Mouse (Mus musculus): Measurements from ENCODE around the gene Zfp637. TPM values are rescaled to one million over a fixed set of nuclear protein-coding genes. Genes with fewer than 3 reads are reported as not detected.
"Not testable (repeated sequence)": the region's sequence is repeated elsewhere in the genome, so short reads cannot be mapped to it uniquely, and the experiment has no call there.

Zfp637 gene
- polyA plus RNA-seq, 1 experiment from 2014 or later = 81.3 TPM

DNA sequence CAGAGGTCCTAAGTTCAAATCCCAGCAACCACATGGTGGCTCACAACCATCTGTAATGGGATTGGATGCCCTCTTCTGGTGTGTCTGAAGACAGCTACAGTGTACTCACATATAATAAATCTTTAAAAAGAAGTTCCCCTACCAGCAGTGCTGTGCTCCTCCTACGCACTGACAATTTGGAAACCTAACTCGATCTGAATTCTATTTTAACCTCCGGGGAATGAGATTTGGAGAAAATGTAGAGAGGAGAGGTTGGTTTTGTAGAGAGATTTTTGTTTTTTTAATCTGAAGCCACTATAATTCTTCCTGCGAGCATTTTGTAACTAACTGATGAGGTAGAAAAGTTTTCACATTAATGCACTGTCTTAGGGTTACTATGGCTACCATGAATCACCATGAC, 5.7 kb downstream of the Zfp637 start:
- H3K27me3 ChIP-seq (ENCODE audit: control insufficient read depth, insufficient read depth, low read length); H3K9me3 ChIP-seq (ENCODE audit: control insufficient read depth, low read length); H3K27ac ChIP-seq (replicated peaks in 1 of 2; ENCODE audit: control insufficient read depth in 1 of 2, insufficient read depth in 1 of 2, low read depth in 2 of 2, low read length in 2 of 2); H3K9ac ChIP-seq (ENCODE audit: low read length); H3K4me1 ChIP-seq (ENCODE audit: control insufficient read depth in 2 of 2, insufficient read depth in 2 of 2, low read length in 2 of 2); H3K4me3 ChIP-seq (ENCODE audit: control insufficient read depth in 1 of 2, insufficient read depth in 1 of 2, low read depth in 1 of 2, low read length in 2 of 2); H3K4me2 ChIP-seq (ENCODE audit: low read length); ATAC-seq (ENCODE audit: insufficient number of reproducible peaks, insufficient read depth, low FRiP score, low read depth): not testable (repeated sequence)
- 92% methylated on average over 4 of the region's 4 CpGs for WGBS
- peaks cover 61% of the 10 kb centered on the region for H3K36me3 ChIP-seq (ENCODE audit: control insufficient read depth, insufficient read depth, low read length)

DNA sequence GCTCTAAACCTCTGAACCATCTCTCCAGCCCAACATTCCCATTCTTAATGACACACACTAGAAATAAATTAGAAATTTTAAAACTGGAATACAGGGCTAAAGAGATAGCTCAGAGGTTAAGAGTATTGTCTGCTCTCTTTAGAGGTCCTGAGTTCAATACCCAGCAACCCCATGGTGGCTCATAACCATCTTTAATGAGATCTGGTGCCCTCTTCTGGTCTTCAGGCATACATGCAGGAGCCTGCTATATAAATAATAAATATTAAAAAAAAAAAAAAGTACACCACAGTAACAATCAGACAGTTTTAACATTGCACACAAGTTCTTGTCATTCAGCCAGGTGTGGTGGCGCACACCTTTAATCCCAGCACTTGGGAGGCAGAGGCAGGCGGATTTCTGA, 6.8 kb downstream of the Zfp637 start:
- Histone ChIP-seq H3K36me3 (ENCODE audit: control insufficient read depth, insufficient read depth, low read length) (peaks cover 61% of the 10 kb centered on the region), H3K27ac (replicated peaks in 1 of 2; ENCODE audit: control insufficient read depth in 1 of 2, insufficient read depth in 1 of 2, low read depth in 2 of 2, low read length in 2 of 2) (no peak overlapping the region), H3K27me3 (ENCODE audit: control insufficient read depth, insufficient read depth, low read length) (no peaks in the 10 kb centered on the region), H3K4me2 (ENCODE audit: low read length) (no peak overlapping the region), H3K4me3 (ENCODE audit: control insufficient read depth in 1 of 2, insufficient read depth in 1 of 2, low read depth in 1 of 2, low read length in 2 of 2) (no peak overlapping the region), H3K4me1 (ENCODE audit: control insufficient read depth in 2 of 2, insufficient read depth in 2 of 2, low read length in 2 of 2) (no peaks in the 10 kb centered on the region), H3K9me3 (ENCODE audit: control insufficient read depth, low read length) (no peaks in the 10 kb centered on the region), H3K9ac (ENCODE audit: low read length) (no peak overlapping the region)
- ATAC-seq (ENCODE audit: insufficient number of reproducible peaks, insufficient read depth, low FRiP score, low read depth) = no peak
- 98% methylated on average over 2 of the region's 2 CpGs for WGBS

DNA sequence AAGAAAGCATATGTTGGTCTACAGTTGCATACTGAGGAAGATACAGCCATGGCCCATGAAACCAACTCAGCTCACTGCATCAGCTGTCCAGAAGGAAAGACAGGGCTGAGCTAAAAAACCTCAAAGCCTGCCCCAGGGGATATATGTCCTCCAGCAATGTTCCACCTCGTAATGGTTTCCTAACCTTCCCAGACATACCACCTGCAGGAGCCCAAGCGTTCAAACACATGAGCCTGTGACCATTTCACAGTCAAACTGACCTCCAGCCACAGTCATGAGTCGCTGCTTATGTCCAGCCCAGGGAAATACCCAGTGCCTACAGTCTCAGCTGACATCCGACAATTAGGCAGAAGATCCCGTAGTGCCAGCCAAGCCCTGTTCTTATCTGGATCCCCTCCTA, 7.6 kb downstream of the Zfp637 start:
- H3K9me3 ChIP-seq (ENCODE audit: control insufficient read depth, low read length) = no peaks in the 10 kb centered on the region
- no peak overlapping the region for H3K4me3 ChIP-seq (ENCODE audit: control insufficient read depth in 1 of 2, insufficient read depth in 1 of 2, low read depth in 1 of 2, low read length in 2 of 2)
- H3K4me1 ChIP-seq (ENCODE audit: control insufficient read depth in 2 of 2, insufficient read depth in 2 of 2, low read length in 2 of 2) = no peaks in the 10 kb centered on the region
- H3K9ac ChIP-seq (ENCODE audit: low read length) = no peak overlapping the region
- H3K27ac ChIP-seq (replicated peaks in 1 of 2; ENCODE audit: control insufficient read depth in 1 of 2, insufficient read depth in 1 of 2, low read depth in 2 of 2, low read length in 2 of 2) = no peak overlapping the region
- no peak overlapping the region for H3K4me2 ChIP-seq (ENCODE audit: low read length)
- no peak for ATAC-seq (ENCODE audit: insufficient number of reproducible peaks, insufficient read depth, low FRiP score, low read depth)
- H3K36me3 ChIP-seq (ENCODE audit: control insufficient read depth, insufficient read depth, low read length) = peaks cover 54% of the 10 kb centered on the region
- no peaks in the 10 kb centered on the region for H3K27me3 ChIP-seq (ENCODE audit: control insufficient read depth, insufficient read depth, low read length)
- 76% methylated on average over 5 of the region's 5 CpGs for WGBS

DNA sequence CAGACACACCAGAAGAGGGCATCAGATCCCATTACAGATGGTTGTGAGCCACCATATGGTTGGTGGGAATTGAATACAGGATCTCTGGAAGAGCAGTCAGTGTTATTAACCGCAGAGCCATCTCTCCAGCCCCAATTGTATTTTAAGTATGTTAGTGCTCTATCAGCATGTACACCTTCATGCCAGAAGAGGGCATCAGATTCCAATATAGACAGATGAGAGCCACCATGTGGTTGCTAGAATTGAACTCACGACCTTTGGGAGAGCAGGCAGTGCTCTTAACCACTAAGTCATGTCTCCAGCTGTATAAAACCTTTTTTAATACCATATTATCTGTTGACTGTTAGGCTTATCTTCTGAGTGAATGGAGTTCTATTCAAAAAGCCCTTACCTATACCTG, 10.8 kb downstream of the Zfp637 start:
- ATAC-seq (ENCODE audit: insufficient number of reproducible peaks, insufficient read depth, low FRiP score, low read depth) = no peak
- H3K9me3 ChIP-seq (ENCODE audit: control insufficient read depth, low read length) = no peaks in the 10 kb centered on the region
- H3K9ac ChIP-seq (ENCODE audit: low read length) = no peak overlapping the region
- 65% methylated on average over 2 of the region's 2 CpGs for WGBS
- no peak overlapping the region for H3K27ac ChIP-seq (replicated peaks in 1 of 2; ENCODE audit: control insufficient read depth in 1 of 2, insufficient read depth in 1 of 2, low read depth in 2 of 2, low read length in 2 of 2)
- H3K4me2 ChIP-seq (ENCODE audit: low read length) = no peak overlapping the region
- H3K4me1 ChIP-seq (ENCODE audit: control insufficient read depth in 2 of 2, insufficient read depth in 2 of 2, low read length in 2 of 2) = no peaks in the 10 kb centered on the region
- H3K4me3 ChIP-seq (ENCODE audit: control insufficient read depth in 1 of 2, insufficient read depth in 1 of 2, low read depth in 1 of 2, low read length in 2 of 2) = no peak overlapping the region
- H3K27me3 ChIP-seq (ENCODE audit: control insufficient read depth, insufficient read depth, low read length) = no peaks in the 10 kb centered on the region
- peaks cover 22% of the 10 kb centered on the region for H3K36me3 ChIP-seq (ENCODE audit: control insufficient read depth, insufficient read depth, low read length)

DNA sequence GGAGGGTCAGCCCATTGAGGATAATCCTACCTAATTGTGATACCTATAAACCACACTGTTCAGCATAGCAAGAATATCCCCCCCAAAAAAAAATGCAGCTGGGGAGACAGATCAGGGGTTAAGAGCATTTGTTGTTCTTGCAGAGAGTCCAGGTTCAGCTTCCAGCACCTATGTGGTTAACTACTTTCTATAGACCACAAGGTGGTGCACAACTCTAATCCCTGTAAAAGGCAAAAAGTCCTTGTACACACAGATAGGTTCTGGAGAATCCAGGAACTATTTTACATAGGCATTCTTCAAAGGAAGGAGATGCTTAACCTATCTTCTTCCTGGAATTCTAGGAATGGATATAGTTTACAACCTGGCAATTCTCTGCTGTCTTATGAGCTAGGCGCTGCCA, 17.0 kb downstream of the Zfp637 start:
- 0 out of 4 replicates have a peak, but pooled peaks cover 0 to 4% of the 10 kb centered on the region in 2 experiments for H3K4me1 ChIP-seq (ENCODE audit: control insufficient read depth in 2 of 2, insufficient read depth in 2 of 2, low read length in 2 of 2)
- H3K4me3 ChIP-seq (ENCODE audit: control insufficient read depth in 1 of 2, insufficient read depth in 1 of 2, low read depth in 1 of 2, low read length in 2 of 2) = no peak overlapping the region
- H3K27me3 ChIP-seq (ENCODE audit: control insufficient read depth, insufficient read depth, low read length) = no peaks in the 10 kb centered on the region
- H3K27ac ChIP-seq (replicated peaks in 1 of 2; ENCODE audit: control insufficient read depth in 1 of 2, insufficient read depth in 1 of 2, low read depth in 2 of 2, low read length in 2 of 2) = no peak overlapping the region
- no peaks in the 10 kb centered on the region for H3K36me3 ChIP-seq (ENCODE audit: control insufficient read depth, insufficient read depth, low read length)
- no peak for ATAC-seq (ENCODE audit: insufficient number of reproducible peaks, insufficient read depth, low FRiP score, low read depth)
- 79% methylated on average over 1 of the region's 1 CpGs for WGBS
- no peaks in the 10 kb centered on the region for H3K9me3 ChIP-seq (ENCODE audit: control insufficient read depth, low read length)
- no peak overlapping the region for H3K4me2 ChIP-seq (ENCODE audit: low read length)
- no peak overlapping the region for H3K9ac ChIP-seq (ENCODE audit: low read length)

DNA sequence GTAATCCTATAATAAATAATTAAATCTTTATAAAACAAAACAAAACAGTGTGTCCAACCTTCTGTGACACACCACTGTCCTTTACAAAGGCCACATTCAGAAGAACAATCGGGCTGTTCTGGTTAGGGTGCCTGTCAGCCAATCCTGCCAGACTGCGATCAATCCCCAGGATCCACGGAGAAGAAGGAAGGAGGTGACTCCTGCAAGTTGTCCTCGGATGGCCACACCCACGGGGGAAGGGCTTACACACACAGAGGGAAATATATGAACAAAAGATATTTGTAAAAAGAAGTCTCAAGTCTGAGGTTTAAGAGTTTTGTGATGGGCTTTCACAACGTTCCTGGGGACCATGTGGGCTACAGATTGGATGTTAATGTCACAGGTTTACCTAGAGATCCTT, 20.9 kb downstream of the Zfp637 start, which contains the start of gene Zfp239:
Zfp239 (plus strand) TSS at position 253 of the 400 bp plus-strand sequence.
- peaks cover 3 to 4% of the 10 kb centered on the region in 2 experiments; a peak in 2 of 4 replicates for H3K4me1 ChIP-seq (ENCODE audit: control insufficient read depth in 2 of 2, insufficient read depth in 2 of 2, low read length in 2 of 2)
- peak within 1 kb of the TSS; percentile 71 to 72 for H3K4me3 ChIP-seq (ENCODE audit: control insufficient read depth in 1 of 2, insufficient read depth in 1 of 2, low read depth in 1 of 2, low read length in 2 of 2)
- no peak within 1 kb of the TSS for H3K27ac ChIP-seq (replicated peaks in 1 of 2; ENCODE audit: control insufficient read depth in 1 of 2, insufficient read depth in 1 of 2, low read depth in 2 of 2, low read length in 2 of 2)
- H3K27me3 ChIP-seq (ENCODE audit: control insufficient read depth, insufficient read depth, low read length) = no peaks in the 10 kb centered on the region
- peak within 1 kb of the TSS; percentile 99 for H3K4me2 ChIP-seq (ENCODE audit: low read length)
- WGBS = 61% methylated on average over 6 of the region's 6 CpGs
- no peaks in the 10 kb centered on the region for H3K36me3 ChIP-seq (ENCODE audit: control insufficient read depth, insufficient read depth, low read length)
- ATAC-seq (ENCODE audit: insufficient number of reproducible peaks, insufficient read depth, low FRiP score, low read depth) = no peak
- no peaks in the 10 kb centered on the region for H3K9me3 ChIP-seq (ENCODE audit: control insufficient read depth, low read length)
- H3K9ac ChIP-seq (ENCODE audit: low read length) = peak within 1 kb of the TSS; percentile 72

DNA sequence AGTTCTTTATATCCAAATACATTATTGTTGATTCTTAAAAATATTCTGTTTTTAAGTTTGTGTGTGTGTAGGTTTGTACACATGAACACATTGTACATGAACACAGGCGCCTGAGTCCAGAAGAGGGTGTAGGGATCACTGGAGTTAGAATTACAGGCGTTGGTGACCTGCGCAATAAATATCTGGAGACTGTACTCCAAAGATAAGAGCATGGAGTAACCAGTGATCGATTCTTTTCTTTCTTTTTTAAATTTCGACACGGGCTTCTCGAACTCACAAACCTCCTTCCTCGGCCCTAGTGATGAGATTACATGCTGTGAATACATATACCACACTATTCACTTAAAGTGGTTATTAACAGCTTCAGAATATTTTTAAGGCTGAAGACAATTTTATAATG, 21.5 kb downstream of the Zfp637 start:
- ATAC-seq (ENCODE audit: insufficient number of reproducible peaks, insufficient read depth, low FRiP score, low read depth) = no peak
- WGBS = 69% methylated on average over 8 of the region's 8 CpGs
- H3K4me3 ChIP-seq (ENCODE audit: control insufficient read depth in 1 of 2, insufficient read depth in 1 of 2, low read depth in 1 of 2, low read length in 2 of 2) = peak overlapping the region in 1 of 2 experiments; percentile 72; a peak in 2 of 4 replicates

More for the DNA sequence above, 21.5 kb downstream of the Zfp637 start:
- Histone ChIP-seq H3K4me2 (ENCODE audit: low read length) (peak overlapping the region; percentile 99), H3K9me3 (ENCODE audit: control insufficient read depth, low read length) (no peaks in the 10 kb centered on the region), H3K36me3 (ENCODE audit: control insufficient read depth, insufficient read depth, low read length) (no peaks in the 10 kb centered on the region), H3K9ac (ENCODE audit: low read length) (no peak overlapping the region; the same call in 1 of the 2 replicates), H3K4me1 (ENCODE audit: control insufficient read depth in 2 of 2, insufficient read depth in 2 of 2, low read length in 2 of 2) (peaks cover 3 to 4% of the 10 kb centered on the region in 2 experiments; a peak in 2 of 4 replicates), H3K27ac (replicated peaks in 1 of 2; ENCODE audit: control insufficient read depth in 1 of 2, insufficient read depth in 1 of 2, low read depth in 2 of 2, low read length in 2 of 2) (no peak overlapping the region), H3K27me3 (ENCODE audit: control insufficient read depth, insufficient read depth, low read length) (no peaks in the 10 kb centered on the region)

All from heart, embryonic 14.5 days (tissue).